Mouse (Mus musculus) left cerebral cortex, adult 18-20 months (tissue): ENCODE results near the gene Rnf43. TPM values are rescaled to one million over a fixed set of nuclear protein-coding genes. Genes with fewer than 3 reads are reported as not detected.

ENCODE experiments used
- DNase-seq, 2 experiments: peaks; one replicate each; pipeline ENCODE4 v3.0.0; 2021 to 2022; ENCODE audit warnings: low spot score in 2 of 2, mixed read lengths in 1 of 2
- total RNA-seq, 2 experiments: library from RNA; stranded (reverse); gene quantifications; 2 replicates each; pipeline ENCODE4 v1.2.3; 2021

Gene Rnf43
- total RNA-seq, 2 experiments from 2014 or later, result 2.1 to 2.2 TPM

DNA sequence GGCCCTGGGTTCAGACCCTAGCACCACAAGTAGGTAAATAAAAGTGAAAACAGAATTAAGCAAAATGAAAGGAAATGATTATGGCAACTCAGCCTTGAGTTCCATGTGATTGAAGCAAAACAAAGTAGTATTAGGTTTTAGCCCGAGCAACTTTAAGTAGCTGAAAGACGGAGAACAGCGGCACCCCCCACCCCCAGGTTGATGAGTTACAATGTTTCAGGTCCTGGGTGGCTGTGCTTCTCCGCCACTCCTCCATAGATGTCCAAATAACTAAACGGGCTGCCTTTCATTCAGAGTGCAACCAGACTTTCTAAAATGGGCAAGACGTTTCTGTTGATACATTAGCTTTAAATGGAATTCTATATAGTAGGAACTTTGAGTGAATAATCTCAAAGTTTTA lies 13.1 kb downstream of the Rnf43 start:
- DNase-seq, result no peak

GRCm38 (mm10) chr11:87677756-87678155 lies 15.2 kb downstream of the Rnf43 start:
- no peak for DNase-seq

- no peak for DNase-seq
These were observed 16.0 kb downstream of the Rnf43 start for GRCm38 (mm10) chr11:87678545-87678944.

GRCm38 (mm10) chr11:87678976-87679375 lies 16.5 kb downstream of the Rnf43 start:
- DNase-seq, result no peak

DNA sequence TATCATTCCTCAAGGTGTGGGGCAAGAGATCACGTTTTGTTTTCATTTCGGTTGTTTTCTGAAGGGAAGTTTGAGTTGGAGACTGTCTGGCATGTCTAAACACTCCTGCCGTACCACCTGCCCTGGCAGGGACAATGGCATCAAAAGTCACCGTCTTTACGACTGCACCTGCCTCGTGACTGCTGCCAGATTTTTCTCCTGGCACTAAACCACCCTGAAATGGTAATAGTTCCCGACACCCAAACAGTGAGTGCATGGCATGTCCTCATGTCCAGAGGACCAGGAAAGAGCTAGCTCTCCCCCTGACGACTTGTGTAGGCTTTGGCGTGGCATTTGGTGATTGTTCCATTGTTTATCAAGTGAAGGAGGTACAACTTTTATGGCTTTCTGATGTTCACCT lies 18.3 kb downstream of the Rnf43 start:
- no peak for DNase-seq

- DNase-seq, result no peak
These were observed 19.6 kb downstream of the Rnf43 start for GRCm38 (mm10) chr11:87682096-87682495.

DNA sequence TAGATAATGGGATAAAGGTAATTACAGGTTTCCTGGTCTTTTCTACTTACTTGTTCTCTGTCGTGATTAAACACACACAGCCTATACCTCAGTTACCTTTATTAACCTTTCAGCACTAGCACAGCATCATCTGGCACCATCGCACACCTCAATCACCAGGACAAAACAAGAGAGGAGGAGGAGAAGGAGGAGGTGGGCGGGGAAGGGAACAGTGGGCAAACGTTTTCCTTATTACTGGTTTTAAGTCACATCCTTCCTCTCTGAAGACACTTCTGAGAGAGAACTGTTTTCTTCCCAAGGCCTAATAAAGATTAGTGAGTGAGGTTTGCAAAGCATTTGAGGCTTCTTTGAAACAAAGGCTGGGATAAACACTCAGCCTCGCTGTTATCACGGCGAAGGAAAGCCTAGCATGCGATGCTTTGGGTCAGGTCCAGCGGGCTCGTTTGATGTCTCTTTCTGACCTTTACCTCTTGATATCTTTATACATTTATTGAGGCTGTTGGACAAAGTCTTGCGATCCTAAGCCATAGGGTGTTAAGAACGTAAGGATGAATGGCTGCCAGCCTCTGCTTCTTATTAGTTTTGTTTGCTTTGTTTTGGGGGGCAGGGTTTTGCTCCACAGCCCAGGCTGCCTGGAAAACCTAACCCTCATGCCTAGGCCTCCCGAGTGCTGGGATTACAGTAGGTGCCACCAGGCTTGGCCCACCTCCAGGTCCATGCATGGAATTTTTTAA lies 20.5 kb downstream of the Rnf43 start:
- no peak for DNase-seq

DNA sequence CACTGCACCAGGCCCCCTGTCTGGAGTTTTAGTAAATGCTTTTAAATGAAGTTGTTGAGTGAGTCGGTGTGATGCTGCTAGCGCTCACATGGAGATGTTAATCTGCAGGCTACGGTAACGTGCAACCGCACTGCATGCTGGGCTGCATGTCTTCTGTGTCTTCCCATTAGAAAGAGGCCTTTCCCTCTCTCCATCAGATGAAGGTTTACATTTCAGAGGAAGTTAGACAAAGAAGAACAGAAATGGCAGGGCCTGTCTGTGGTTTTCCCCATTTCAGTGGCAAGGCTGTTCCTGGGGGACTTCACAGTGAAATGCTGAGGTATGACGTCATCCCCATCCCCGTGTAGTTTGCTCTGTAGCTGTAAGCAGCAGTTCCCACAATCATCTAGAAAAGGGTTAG lies 23.9 kb downstream of the Rnf43 start:
- DNase-seq, result no peak

DNA sequence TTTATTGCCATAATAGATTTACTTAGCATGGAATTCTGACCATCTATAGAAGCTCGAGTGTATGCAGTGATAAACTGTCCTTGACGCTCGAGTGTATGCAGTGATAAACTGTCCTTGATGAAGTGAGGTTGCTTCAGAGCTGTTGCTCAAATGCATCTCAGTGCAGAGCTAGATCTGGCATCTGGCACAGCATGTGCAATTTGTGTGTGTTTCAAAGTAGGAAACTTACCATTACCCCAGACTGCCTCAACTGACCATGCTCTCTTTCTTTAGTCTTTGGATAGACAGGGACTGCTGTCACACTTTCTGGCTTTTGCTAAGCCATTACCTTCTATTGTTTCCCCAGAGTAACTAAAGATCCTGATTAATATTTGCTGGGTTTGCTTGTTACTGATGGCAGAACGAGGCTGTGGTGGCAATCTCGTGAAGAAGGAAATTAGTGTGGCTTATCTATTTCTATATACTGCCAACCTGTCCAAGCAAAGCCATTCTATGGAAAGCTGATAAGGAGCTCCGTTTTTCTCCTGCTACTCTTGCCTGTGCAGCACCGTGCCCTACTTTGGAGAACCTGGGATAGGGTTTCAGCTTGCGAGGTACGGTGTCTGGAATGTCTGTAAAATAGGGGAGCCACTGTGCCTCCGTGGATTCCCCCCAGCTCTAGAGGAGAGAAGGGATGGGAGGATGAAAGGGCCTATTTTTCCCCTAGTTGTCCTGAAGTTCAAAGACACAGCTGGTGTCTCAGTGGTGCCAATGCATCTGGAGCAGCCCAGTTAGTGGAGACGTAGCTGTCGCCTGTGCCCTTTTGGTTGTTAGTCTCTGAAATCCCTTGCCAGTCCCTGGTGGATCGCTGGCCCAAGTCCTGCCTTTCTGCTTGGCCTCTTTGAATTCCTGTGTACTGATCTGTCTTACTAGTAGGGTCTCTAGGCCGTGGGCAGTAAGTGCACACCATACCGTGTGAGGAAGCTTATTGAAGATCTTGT lies 25.0 kb downstream of the Rnf43 start:
- DNase-seq, result no peak

- no peak for DNase-seq
These were observed 26.1 kb downstream of the Rnf43 start for GRCm38 (mm10) chr11:87688478-87689203.

DNA sequence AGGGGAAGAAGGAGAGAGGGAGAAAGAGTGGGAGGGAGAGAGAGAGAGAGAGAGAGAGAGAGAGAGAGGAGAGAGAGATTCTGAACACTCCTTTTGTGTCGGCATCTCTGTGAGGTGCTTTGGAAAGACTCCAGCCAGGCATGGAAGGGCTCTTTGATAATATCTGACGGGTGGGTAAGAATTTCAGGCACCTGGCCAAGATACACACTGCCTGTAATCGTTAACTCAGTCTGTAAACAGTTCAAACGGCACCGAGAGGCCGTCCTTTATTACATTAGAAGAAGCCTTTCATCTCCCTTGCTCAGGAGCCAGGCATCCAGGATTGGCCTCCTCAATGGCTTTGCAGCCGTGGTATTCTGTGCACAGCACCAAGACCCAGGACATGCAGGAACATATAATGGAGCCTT lies 26.9 kb downstream of the Rnf43 start:
- no peak for DNase-seq

DNA sequence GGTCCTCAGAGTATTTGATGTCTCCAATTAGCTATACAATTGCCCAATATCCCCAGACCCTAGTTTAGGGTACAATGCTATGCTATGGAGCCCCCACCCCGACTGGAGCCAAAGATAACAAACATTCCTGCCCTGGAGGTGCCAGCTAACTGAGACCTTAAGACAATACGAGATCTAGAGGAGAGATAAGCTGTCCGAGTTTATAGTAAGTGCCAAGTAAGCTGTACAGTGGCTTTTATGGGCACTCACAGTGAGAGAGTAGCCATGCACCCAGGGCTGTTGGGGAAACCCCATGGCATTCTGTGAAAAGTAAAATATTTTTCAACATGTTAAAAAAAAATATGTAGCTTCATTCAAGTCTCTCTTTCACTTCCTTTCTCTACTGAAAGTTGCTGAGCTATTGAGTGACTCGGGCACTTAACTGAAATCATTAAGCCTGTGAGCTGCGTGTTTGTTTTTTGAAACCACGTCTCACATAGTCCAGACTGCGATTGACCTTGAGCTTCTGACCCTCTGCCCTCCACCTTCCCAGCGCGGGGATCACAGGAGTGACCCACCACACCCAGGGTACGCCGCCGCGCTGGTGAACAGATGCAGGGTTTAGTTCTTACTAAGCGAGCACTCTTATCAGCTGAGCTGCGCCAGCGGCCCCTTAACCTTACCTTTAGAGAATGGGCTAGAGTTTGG lies 27.7 kb downstream of the Rnf43 start:
- no peak for DNase-seq

DNA sequence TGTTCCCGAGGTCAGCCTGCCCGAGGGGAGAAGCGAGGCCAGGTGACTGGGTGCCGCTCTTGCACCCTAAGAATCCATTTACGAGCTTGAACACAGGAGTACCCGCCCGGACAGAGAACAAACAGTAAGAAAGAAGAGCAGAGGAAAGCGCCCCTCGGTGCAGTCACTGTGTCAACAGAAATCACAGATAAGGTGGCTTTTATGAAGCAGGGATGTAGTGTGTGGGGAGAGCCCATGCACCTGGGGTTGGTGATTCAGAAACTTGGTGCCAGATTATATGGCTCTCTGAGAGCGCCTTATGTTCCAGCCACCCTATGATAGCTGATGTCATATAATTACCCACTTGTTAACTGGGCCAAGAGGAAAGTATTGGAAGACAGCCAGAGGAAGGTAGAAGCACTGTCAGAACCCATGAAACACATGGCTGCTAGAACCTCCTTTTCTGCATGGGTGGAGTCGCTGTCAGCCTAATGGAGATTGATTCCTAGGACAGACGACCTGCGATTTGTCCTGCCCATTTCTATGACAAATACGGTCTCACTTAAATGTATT lies 34.7 kb downstream of the Rnf43 start:
- no peak for DNase-seq

GRCm38 (mm10) chr11:87698126-87698525 lies 35.6 kb downstream of the Rnf43 start:
- no peak for DNase-seq

- no peak for DNase-seq
These were observed 38.6 kb downstream of the Rnf43 start for GRCm38 (mm10) chr11:87701108-87701507.

GRCm38 (mm10) chr11:87701877-87702620 lies 39.5 kb downstream of the Rnf43 start:
- DNase-seq, result no peak

DNA sequence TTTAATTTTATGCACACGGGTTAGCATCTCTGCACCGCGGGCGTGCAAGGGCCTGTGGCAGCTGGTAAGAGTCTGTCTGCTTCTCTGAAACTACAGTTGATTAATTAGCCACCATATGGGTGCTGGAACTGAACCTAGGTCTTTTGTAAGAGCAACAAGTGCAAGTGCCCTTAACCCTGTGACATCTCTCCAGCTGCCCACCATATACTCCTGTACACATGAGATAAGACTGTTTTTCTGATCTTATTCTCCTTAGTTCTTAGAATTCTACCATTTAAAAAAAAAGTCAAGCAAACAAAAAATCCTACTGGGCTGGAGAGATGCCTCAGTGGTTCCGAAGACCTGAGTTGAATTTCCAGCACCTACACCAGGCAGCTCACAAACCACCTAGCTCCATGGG lies 41.1 kb downstream of the Rnf43 start:
- DNase-seq, result no peak

GRCm38 (mm10) chr11:87704289-87704688 lies 41.8 kb downstream of the Rnf43 start:
- DNase-seq, result no peak

DNA sequence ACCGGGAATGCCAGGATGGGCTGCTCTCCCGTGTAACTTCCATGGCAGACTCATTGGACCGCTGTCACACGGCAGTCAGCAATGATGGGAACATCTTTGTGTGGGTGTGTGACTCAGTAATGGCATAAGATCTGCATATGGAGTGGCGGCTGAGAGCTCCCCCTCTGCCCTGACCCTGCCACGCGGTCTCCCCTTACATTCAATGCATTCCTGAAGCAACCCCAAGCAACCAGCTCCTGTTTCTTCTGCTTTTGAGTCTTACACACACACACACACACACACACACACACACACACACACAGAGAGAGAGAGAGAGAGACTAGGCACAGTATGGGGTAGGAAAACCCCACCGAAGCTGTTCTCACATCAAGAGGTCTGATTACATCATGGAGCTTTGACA lies 45.0 kb downstream of the Rnf43 start:
- DNase-seq, result no peak

DNA sequence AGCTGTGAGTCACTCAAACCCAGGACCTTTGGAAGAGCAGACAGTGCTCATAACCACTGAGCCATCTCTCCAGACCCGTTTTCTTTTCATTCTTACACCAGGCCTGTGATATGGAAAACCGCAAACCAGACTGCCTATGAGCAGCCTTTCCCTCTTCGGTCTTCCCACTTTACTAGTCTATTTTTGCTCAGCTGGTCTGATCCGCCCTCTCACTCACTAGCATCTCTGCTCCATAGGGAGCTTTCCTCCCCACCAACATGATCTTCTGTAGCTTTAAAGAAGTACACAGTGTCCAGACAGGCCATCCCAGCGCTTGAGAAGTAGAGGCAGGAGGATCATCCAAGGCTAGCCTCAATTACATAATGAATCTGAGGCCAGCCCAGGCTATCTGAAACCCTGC lies 46.5 kb downstream of the Rnf43 start:
- DNase-seq, result no peak
